Mouse (Mus musculus) heart, embryonic 11.5 days (tissue): ENCODE results near the gene Chn1. TPM values are rescaled to one million over a fixed set of nuclear protein-coding genes. Genes with fewer than 3 reads are reported as not detected.

Source experiments
- ATAC-seq: fragments of 200-750 bp; cut with Nextera tagmentation; replicated peaks from 2 replicates; pipeline ENCODE4 v1.8.0; 2017; ENCODE audit warnings: moderate library complexity; ENCODE audit not compliant: insufficient number of reproducible peaks, low FRiP score, low TSS enrichment
- H3K27ac ChIP-seq: fragments of 300-500 bp; sonication (generic); 2 replicates; pipeline ENCODE4 v1.5.1; 2014; ENCODE audit warnings: mild to moderate bottlenecking, low read depth, low read length
- H3K27me3 ChIP-seq: fragments of 300-500 bp; sonication (generic); 2 replicates; pipeline ENCODE4 v1.6.1; 2014; ENCODE audit warnings: mild to moderate bottlenecking, low read length, mixed read lengths; ENCODE audit not compliant: control insufficient read depth, insufficient read depth
- H3K36me3 ChIP-seq: fragments of 300-500 bp; sonication (generic); 2 replicates; pipeline ENCODE4 v1.6.1; 2014; ENCODE audit warnings: mild to moderate bottlenecking, low read length, moderate library complexity, mixed read lengths; ENCODE audit not compliant: control insufficient read depth, insufficient read depth
- H3K4me1 ChIP-seq: fragments of 300-500 bp; sonication (generic); 2 replicates; pipeline ENCODE4 v1.6.1; 2014; ENCODE audit warnings: low read length; ENCODE audit not compliant: control insufficient read depth, insufficient read depth
- H3K4me2 ChIP-seq: fragments of 300-500 bp; sonication (generic); 2 replicates; pipeline ENCODE4 v1.6.1; 2014; ENCODE audit warnings: mild to moderate bottlenecking, moderate library complexity
- H3K4me3 ChIP-seq: fragments of 300-500 bp; sonication (generic); 2 replicates; pipeline ENCODE4 v1.5.1; 2014; ENCODE audit warnings: low read depth, low read length
- H3K9ac ChIP-seq: fragments of 300-500 bp; sonication (generic); 2 replicates; pipeline ENCODE4 v1.6.1; 2014; ENCODE audit warnings: mild to moderate bottlenecking, low read depth, low read length, moderate library complexity
- H3K9me3 ChIP-seq: fragments of 300-500 bp; sonication (generic); replicated peaks from 2 replicates; pipeline ENCODE4 v1.6.1; 2016; ENCODE audit warnings: low read length; ENCODE audit not compliant: control insufficient read depth
- WGBS: fragments of 180-500 bp; shearing (Covaris S2); extraction: QIAGEN DNeasy Blood & Tissue Kit; methylation state at CpG from one replicate; pipeline ENCODE4 v1.1.7; 2014; ENCODE audit not compliant: insufficient replicate concordance; 5-methylcytosine and 5-hydroxymethylcytosine counted together
- polyA plus RNA-seq: library from polyadenylated mRNA; unstranded; fragments of >200 nt; fragmentation: Nextera tagmentation; extraction: Ambion mirVana; gene quantifications from 2 replicates; pipeline ENCODE4 v1.2.1, GENCODE M21; 2014

Gene Chn1
- polyA plus RNA-seq, 1 experiment from 2014 or later, result 21.4 TPM

GRCm38 (mm10) chr2:73587109-73587506 lies 188.0 kb downstream of the Chn1 start:
- H3K27me3 ChIP-seq, result no peaks in the 10 kb centered on the region
- H3K4me1 ChIP-seq, result peaks cover 37% of the 10 kb centered on the region
- no peaks in the 10 kb centered on the region for H3K9me3 ChIP-seq
- 33% methylated on average over 4 of the region's 4 CpGs for WGBS
- no peak overlapping the region for H3K4me3 ChIP-seq
- H3K4me2 ChIP-seq, result peak overlapping the region; percentile 24; the same call in 1 of the 2 replicates
- ATAC-seq, result no peak
- H3K36me3 ChIP-seq, result no peaks in the 10 kb centered on the region
- H3K27ac ChIP-seq, result peak overlapping the region; percentile 59; the same call in 1 of the 2 replicates
- no peak overlapping the region for H3K9ac ChIP-seq

GRCm38 (mm10) chr2:73586392-73587108 lies 188.6 kb downstream of the Chn1 start:
- H3K4me2 ChIP-seq, result peak overlapping the region; percentile 24; the same call in 1 of the 2 replicates
- no peak for ATAC-seq
- H3K9ac ChIP-seq, result no peak overlapping the region
- H3K9me3 ChIP-seq, result no peaks in the 10 kb centered on the region
- no peak overlapping the region for H3K4me3 ChIP-seq
- WGBS, result 46% methylated on average over 10 of the region's 10 CpGs
- peaks cover 35% of the 10 kb centered on the region for H3K4me1 ChIP-seq
- no peaks in the 10 kb centered on the region for H3K36me3 ChIP-seq
- peak overlapping the region; percentile 59 for H3K27ac ChIP-seq
- no peaks in the 10 kb centered on the region for H3K27me3 ChIP-seq

DNA sequence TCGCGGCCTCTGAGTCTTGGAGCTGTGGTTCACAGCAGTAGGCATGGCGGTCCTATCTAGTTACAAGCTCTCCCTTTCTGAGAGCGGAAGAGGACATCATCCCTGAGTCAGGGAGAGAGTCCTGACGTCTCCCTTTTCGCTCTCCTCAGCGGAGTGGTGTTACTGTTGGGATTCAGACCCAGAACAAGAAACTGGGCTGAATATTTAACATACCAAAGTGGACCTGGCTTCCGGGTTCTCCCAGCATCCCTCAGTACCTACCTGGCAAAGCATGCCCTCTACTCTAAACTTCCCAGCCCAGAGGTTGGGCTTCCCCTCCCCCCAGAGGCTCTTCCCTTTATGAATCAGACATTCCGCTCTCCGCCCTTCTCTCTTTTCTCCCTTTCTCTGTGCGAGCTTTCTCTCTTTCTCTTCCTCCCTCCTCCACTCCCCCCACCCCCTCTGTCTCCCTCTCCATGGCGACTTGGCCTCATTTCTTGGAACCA lies 189.8 kb downstream of the Chn1 start:
- H3K4me2 ChIP-seq, result peak overlapping the region; percentile 66
- H3K27me3 ChIP-seq, result no peaks in the 10 kb centered on the region
- H3K4me1 ChIP-seq, result peaks cover 25% of the 10 kb centered on the region
- H3K27ac ChIP-seq, result no peak overlapping the region
- H3K9ac ChIP-seq, result peak overlapping the region; percentile 29; the same call in 1 of the 2 replicates
- H3K4me3 ChIP-seq, result peak overlapping the region; percentile 38
- no peaks in the 10 kb centered on the region for H3K9me3 ChIP-seq
- H3K36me3 ChIP-seq, result no peaks in the 10 kb centered on the region
- peak; percentile 27; the same call in 1 of the 2 replicates for ATAC-seq
- WGBS, result 15% methylated on average over 12 of the region's 12 CpGs

DNA sequence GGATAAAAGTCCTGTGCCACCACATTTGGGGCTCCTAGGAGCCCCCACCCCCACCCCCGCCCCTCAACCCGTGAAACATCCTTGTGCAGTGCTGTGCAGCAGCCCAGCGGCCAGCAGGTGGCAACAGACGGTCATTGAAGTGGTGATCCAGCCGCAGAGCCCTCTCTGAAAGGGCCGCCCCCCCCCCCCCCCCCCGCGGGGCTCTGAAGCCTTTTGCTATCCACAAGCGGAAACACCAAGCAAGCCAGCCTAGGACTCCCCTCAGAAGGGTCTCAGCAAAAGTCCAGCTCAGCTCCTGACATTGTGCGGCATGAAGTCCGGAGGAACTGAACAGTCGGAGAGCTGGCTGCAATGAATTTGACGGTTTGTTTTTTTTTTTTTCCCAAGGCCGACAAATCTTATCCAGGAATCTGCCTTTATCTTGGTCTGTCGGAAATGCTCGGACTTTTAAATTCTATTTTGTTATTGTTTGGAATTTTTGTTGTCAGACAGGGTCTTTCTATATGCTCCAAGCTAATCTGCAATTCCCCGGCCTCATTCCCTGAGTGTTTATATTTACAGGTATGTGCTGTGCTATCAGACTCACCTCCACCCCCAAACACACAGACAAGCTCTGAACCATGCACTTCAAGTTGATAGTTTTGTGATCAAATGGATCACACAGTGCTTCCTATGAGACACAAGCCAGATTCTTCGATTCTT lies 190.3 kb downstream of the Chn1 start:
- Histone ChIP-seq H3K4me2 (peak overlapping the region; percentile 66), H3K27me3 (no peaks in the 10 kb centered on the region), H3K36me3 (no peaks in the 10 kb centered on the region), H3K27ac (no peak overlapping the region), H3K9ac (peak overlapping the region; percentile 29; the same call in 1 of the 2 replicates), H3K4me1 (peaks cover 24% of the 10 kb centered on the region), H3K9me3 (no peaks in the 10 kb centered on the region), H3K4me3 (peak overlapping the region; percentile 38)
- ATAC-seq, result peak; percentile 46; the same call in 1 of the 2 replicates
- 2% methylated on average over 16 of the region's 18 CpGs for WGBS

DNA sequence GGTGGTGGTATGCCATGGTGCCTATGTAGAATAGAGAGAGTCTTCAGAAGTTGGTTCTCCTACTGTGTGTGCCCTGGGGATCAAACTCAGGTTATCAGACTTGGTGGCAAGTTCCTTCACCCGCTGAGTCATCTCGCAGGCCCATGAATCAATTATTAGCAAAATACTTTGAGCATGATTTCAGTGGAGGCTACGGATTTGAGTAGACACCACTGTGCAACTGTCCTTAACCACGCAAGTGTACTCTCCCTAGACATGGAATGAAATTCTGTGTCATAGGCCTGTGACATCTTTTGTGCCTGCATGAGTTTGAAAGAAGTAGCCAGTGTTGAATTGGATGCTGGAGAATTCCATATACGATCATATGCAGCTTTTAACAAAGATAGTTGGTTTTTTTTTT lies 194.4 kb downstream of the Chn1 start:
- no peak overlapping the region for H3K4me2 ChIP-seq
- WGBS, result 84% methylated on average over 5 of the region's 5 CpGs
- no peaks in the 10 kb centered on the region for H3K9me3 ChIP-seq
- no peak overlapping the region for H3K4me3 ChIP-seq
- no peaks in the 10 kb centered on the region for H3K27me3 ChIP-seq
- no peak overlapping the region for H3K27ac ChIP-seq
- H3K9ac ChIP-seq, result no peak overlapping the region
- 0 out of 2 replicates have a peak, but pooled peaks cover 6% of the 10 kb centered on the region for H3K4me1 ChIP-seq
- ATAC-seq, result no peak
- H3K36me3 ChIP-seq, result no peaks in the 10 kb centered on the region

- no peak within 1 kb of the TSS for H3K27ac ChIP-seq
- no peak within 1 kb of the TSS for H3K4me2 ChIP-seq
- no peaks in the 10 kb centered on the region for H3K36me3 ChIP-seq
- no peak for ATAC-seq
- H3K4me3 ChIP-seq, result no peak within 1 kb of the TSS
- H3K27me3 ChIP-seq, result no peaks in the 10 kb centered on the region
- no peaks in the 10 kb centered on the region for H3K9me3 ChIP-seq
- 0 out of 2 replicates have a peak, but pooled peaks cover 2% of the 10 kb centered on the region for H3K4me1 ChIP-seq
- H3K9ac ChIP-seq, result no peak within 1 kb of the TSS
- 87% methylated on average over 9 of the region's 9 CpGs for WGBS
Observed at GRCm38 (mm10) chr2:73580166-73580565, 195.0 kb downstream of the Chn1 start, which contains the start of gene Chrna1. TSS of gene Chrna1 (minus strand) at chr2:73580338.

- no peak overlapping the region for H3K4me3 ChIP-seq
- no peaks in the 10 kb centered on the region for H3K27me3 ChIP-seq
- no peak for ATAC-seq
- H3K9ac ChIP-seq, result no peak overlapping the region
- no peaks in the 10 kb centered on the region for H3K36me3 ChIP-seq
- H3K4me2 ChIP-seq, result no peak overlapping the region
- 0 out of 2 replicates have a peak, but pooled peaks cover 2% of the 10 kb centered on the region for H3K4me1 ChIP-seq
- no peak overlapping the region for H3K27ac ChIP-seq
- WGBS, result 36% methylated on average over 5 of the region's 5 CpGs
- no peaks in the 10 kb centered on the region for H3K9me3 ChIP-seq
Observed at GRCm38 (mm10) chr2:73579168-73579567, 196.0 kb downstream of the Chn1 start.

DNA sequence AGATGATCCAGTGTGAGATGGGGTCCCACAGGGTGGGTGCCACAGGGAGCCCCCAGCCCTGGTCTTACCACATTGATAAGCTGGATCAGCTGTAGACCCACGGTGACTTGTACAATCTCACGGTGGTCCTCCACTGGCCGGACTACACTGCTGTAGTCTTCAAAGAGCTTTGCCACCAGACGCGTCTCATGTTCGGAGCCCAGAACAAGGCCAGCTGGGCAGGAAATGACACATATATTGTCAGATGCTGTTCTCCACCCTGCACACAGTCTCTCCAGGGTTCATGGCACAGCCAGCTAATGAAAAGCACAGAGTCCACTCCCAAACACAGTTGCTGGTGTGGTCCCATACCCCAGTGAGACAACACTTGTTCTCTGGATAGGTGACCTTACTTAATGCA lies 200.7 kb downstream of the Chn1 start:
- ATAC-seq, result no peak
- 74% methylated on average over 6 of the region's 6 CpGs for WGBS

More for the DNA sequence above, 200.7 kb downstream of the Chn1 start:
- H3K27me3 ChIP-seq, result no peaks in the 10 kb centered on the region
- no peaks in the 10 kb centered on the region for H3K9me3 ChIP-seq
- no peak overlapping the region for H3K27ac ChIP-seq
- H3K9ac ChIP-seq, result no peak overlapping the region
- no peaks in the 10 kb centered on the region for H3K36me3 ChIP-seq
- no peak overlapping the region for H3K4me2 ChIP-seq
- no peak overlapping the region for H3K4me3 ChIP-seq
- H3K4me1 ChIP-seq, result 0 out of 2 replicates have a peak, but pooled peaks cover 2% of the 10 kb centered on the region
